Mouse (Mus musculus) T-helper 17 cell (primary cell): ENCODE data around the gene Dmxl2.

Source experiments
- in situ Hi-C, 2 experiments: fragments of 300-600 bp; cut with MboI, MseI; formaldehyde crosslinking; loops; 1 replicate in 1 of 2; 2 replicates in 1 of 2; pipeline ENCODE4 v1.15.1; 2025; ENCODE audit warnings: high pct_unique_total_duplicates in 2 of 2

The Dmxl2 gene

DNA sequence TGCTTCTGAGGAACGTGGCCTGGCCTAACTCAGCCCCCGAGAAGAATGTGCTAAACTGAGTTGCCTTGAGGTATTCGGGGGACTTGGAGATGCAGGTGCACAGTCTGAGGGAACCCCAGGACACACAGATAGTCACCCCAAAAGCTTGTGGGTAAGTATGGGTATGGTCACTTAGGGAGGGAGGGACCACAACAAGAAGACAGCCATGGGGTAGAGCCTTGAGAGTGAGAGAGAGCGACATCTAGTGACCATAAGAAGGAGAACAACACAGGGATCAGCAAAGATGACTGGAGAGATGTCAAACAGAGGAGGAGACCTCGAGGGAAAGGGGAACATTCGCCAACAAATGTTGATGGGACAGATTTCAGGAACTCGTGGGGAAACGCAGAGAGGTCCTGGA is 178.0 kb downstream of the Dmxl2 start:
- in situ Hi-C loops = no loop called here

DNA sequence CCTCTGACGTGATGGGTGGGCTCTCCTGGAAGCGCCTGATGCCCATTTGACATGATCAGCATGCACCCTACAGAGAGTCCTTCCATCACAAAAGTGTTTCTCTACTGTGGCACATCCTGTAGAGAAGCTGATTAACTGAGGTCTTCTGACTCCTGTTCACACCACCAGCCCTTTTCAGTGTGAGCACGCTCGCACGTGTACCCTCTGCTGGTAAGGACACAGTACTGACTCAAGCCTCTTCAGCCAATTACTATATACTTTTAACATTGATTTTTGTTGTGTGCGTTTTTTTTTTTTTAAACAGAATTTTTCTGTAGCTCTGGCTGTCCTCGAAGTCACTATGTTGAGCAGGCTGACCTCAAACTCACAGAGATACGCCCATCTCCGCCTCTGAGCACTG is 185.1 kb downstream of the Dmxl2 start:
- in situ Hi-C loops = no loop called here
